Comparison of ENCODE assay signal across 15 mouse cellular contexts in the genomic region with DNA sequence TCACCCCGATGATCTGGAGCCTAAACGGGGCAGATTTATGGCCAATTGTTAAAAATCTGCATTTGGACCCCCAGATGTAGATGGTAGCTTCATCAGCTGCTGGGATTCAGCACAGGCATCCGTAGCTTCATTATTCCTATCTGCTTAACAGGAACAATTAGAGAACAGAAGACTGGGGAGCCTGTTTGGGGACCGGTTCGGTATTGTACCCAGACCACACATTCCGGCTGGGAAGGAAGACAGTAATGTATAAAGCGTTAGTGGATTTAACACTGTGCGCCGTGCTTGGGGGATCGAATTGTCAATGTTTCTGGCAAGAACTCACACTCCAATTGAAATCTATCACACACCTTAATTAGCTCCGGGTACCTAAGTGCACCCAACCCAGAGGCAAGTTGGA.
"Had no signal": no experiment of that assay in that cellular context is flagged by ENCODE, and none has a peak within 500 bp of the region (broad histone marks: within the 10 kb centered on the region; RNA-seq: fewer than 3 reads in every experiment).

No protein-coding gene starts in this region.

- H3K4me2 ChIP-seq: neural tube, embryonic 12.5 days; stomach, embryonic 15.5 days had no signal

- H3K9ac ChIP-seq: neural tube, embryonic 12.5 days; stomach, embryonic 15.5 days had no signal

- H3K36me3 ChIP-seq: neural tube, embryonic 12.5 days; stomach, embryonic 15.5 days had no signal

- DNase-seq: retina, postnatal 1 day; right cerebral cortex, adult 18-20 months; right cerebral cortex, postnatal 14 days; right cerebral cortex, postnatal 25 days; right cerebral cortex, postnatal 4 days; spleen, adult 18-20 months; thymus, adult 18-20 months; thymus, adult 2 months; thymus, postnatal 14 days; thymus, postnatal 25 days; thymus, postnatal 36 days; thymus, postnatal 4 days had no signal

- H3K4me3 ChIP-seq: neural tube, embryonic 12.5 days; stomach, embryonic 15.5 days had no signal

- H3K9me3 ChIP-seq: neural tube, embryonic 12.5 days; stomach, embryonic 15.5 days had no signal

- H3K27ac ChIP-seq: neural tube, embryonic 12.5 days; stomach, embryonic 15.5 days; stomach, postnatal 0 days had no signal
